18 mouse cellular contexts compared by ENCODE assay signal in the genomic region with DNA sequence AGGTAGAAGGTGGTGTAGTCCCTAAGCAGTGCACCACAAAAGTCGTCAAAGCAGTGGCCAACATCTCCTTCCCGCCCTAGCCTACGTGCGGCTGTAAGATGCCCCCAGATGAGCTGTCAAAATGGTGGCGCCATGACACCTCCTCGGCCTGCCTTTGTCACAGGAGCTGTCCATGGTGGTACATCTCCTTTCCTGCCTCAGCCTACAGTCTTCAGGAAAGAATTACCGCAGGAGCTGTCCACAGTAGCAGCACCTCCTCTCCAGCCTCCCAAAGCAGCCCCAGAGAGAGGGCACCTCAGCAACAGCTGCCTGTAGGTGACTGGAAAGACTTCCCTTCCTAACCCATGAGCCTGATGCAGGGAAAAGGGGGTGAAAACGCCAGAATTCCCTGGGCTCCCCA. TPM values are rescaled to one million over a fixed set of nuclear protein-coding genes. Genes with fewer than 3 reads are reported as not detected.
DNase-seq lines count a peak whose midpoint lies in the region; ATAC-seq and TF ChIP-seq lines count a peak whose summit lies in the region.
"Had no signal": no experiment of that assay in that cellular context is flagged by ENCODE, and none has a peak within 500 bp of the region (broad histone marks: within the 10 kb centered on the region; RNA-seq: fewer than 3 reads in every experiment).

No protein-coding gene starts in this region.

- H3K36me3 ChIP-seq in ES-E14 (ENCODE audit: control insufficient read depth, insufficient read depth, low read length, poor library complexity, severe bottlenecking): no peaks in the 10 kb centered on the region
- no peaks in the 10 kb centered on the region for H3K36me3 ChIP-seq in hindbrain, embryonic 11.5 days (ENCODE audit: control insufficient read depth, insufficient read depth, low read length)
- peaks cover 7% of the 10 kb centered on the region; the same call in 1 of the 2 replicates for H3K36me3 ChIP-seq in hindbrain, embryonic 14.5 days (replicated peaks; ENCODE audit: control insufficient read depth, insufficient read depth)

- in situ Hi-C loops in ES-E14 (cut with MboI; ENCODE audit: low sequenced_read_pairs in 2 of 2, unreplicated experiment in 2 of 2): no loop called here

- no peak overlapping the region for H3K4me2 ChIP-seq in hindbrain, embryonic 11.5 days (replicated peaks; ENCODE audit: low read depth, low read length)
- no peak overlapping the region for H3K4me2 ChIP-seq in hindbrain, embryonic 14.5 days (replicated peaks)
- H3K4me2 ChIP-seq: limb, embryonic 13.5 days had no signal

- DNase-seq in heart, adult 11 months: peak; percentile 79
- DNase-seq in heart, adult 8-10 months (ENCODE audit: low spot score): no peak
- DNase-seq in 3T3-L1 (ENCODE audit: low read depth, low spot score) (peak; percentile 51), ES-E14 (ENCODE audit: low read depth, low spot score) (peak; percentile 66)
- no peak for DNase-seq in hindbrain, embryonic 11.5 days (ENCODE audit: low spot score)
- DNase-seq in spleen, postnatal 4 days (ENCODE audit: low spot score in 2 of 2): no peak
- DNase-seq in hindbrain, embryonic 14.5 days (ENCODE audit: low spot score): no peak
- DNase-seq: heart, postnatal 10 days; kidney, postnatal 25 days; layer of hippocampus, postnatal 36 days; lung, postnatal 14 days; retina, postnatal 1 day; thymus, postnatal 25 days had no signal

- H3K9ac ChIP-seq in ES-E14 (ENCODE audit: insufficient read depth, low read depth, low read length, poor library complexity, severe bottlenecking): no peak overlapping the region
- H3K9ac ChIP-seq in hindbrain, embryonic 11.5 days (ENCODE audit: low read depth, low read length): no peak overlapping the region
- no peak overlapping the region for H3K9ac ChIP-seq in hindbrain, embryonic 14.5 days
- H3K9ac ChIP-seq: limb, embryonic 13.5 days had no signal

- H3K9me3 ChIP-seq in ES-E14 (ENCODE audit: control insufficient read depth, insufficient read depth, low read depth, low read length): no peaks in the 10 kb centered on the region
- H3K9me3 ChIP-seq in hindbrain, embryonic 11.5 days (ENCODE audit: control insufficient read depth, low read length): no peaks in the 10 kb centered on the region
- H3K9me3 ChIP-seq in hindbrain, embryonic 14.5 days (ENCODE audit: control insufficient read depth, low read length): no peaks in the 10 kb centered on the region
- H3K9me3 ChIP-seq: limb, embryonic 13.5 days had no signal

- WGBS in hindbrain, embryonic 11.5 days: 42% methylated on average over 8 of the region's 8 CpGs
- WGBS in hindbrain, embryonic 14.5 days: 46% methylated on average over 8 of the region's 8 CpGs

- peak; percentile 87 for ATAC-seq in granulocyte monocyte progenitor cell, adult 5-6 weeks (replicated peaks; ENCODE audit: poor library complexity, severe bottlenecking)
- no peak for ATAC-seq in hindbrain, embryonic 11.5 days (ENCODE audit: low FRiP score)
- ATAC-seq in hindbrain, embryonic 14.5 days (ENCODE audit: low FRiP score): no peak
- ATAC-seq: activated CD4-positive, CD25-positive, alpha-beta regulatory T cell, adult 4 months; midbrain, embryonic 16.5 days had no signal

- no peaks in the 10 kb centered on the region for H3K4me1 ChIP-seq in ES-E14 (ENCODE audit: control insufficient read depth in 2 of 2, insufficient read depth in 2 of 2, low read length in 2 of 2, poor library complexity in 1 of 2)
- 0 out of 2 replicates have a peak, but pooled peaks cover under 1% of the 10 kb centered on the region for H3K4me1 ChIP-seq in hindbrain, embryonic 11.5 days (replicated peaks; ENCODE audit: control insufficient read depth, insufficient read depth, low read length)
- 0 out of 2 replicates have a peak, but pooled peaks cover 2% of the 10 kb centered on the region for H3K4me1 ChIP-seq in hindbrain, embryonic 14.5 days (replicated peaks; ENCODE audit: control insufficient read depth, insufficient read depth, low read length)

- H3K27ac ChIP-seq in ES-E14 (ENCODE audit: insufficient read depth, low read depth, low read length, poor library complexity, severe bottlenecking): no peak overlapping the region
- H3K27ac ChIP-seq in hindbrain, embryonic 11.5 days (ENCODE audit: low read depth, low read length): no peak overlapping the region
- H3K27ac ChIP-seq in hindbrain, embryonic 14.5 days: no peak overlapping the region
- H3K27ac ChIP-seq: limb, embryonic 13.5 days had no signal

- H3K27me3 ChIP-seq in hindbrain, embryonic 11.5 days (ENCODE audit: control insufficient read depth, insufficient read depth, low read length): no peaks in the 10 kb centered on the region
- no peaks in the 10 kb centered on the region for H3K27me3 ChIP-seq in hindbrain, embryonic 14.5 days (ENCODE audit: control insufficient read depth, insufficient read depth, low read length)
- H3K27me3 ChIP-seq: limb, embryonic 13.5 days had no signal

- H3K4me3 ChIP-seq in ES-E14 (ENCODE audit: insufficient read depth in 1 of 2, low read depth in 1 of 2, low read length in 2 of 2, poor library complexity in 1 of 2, severe bottlenecking in 1 of 2): no peak overlapping the region
- no peak overlapping the region for H3K4me3 ChIP-seq in hindbrain, embryonic 11.5 days (ENCODE audit: low read depth, low read length)
- H3K4me3 ChIP-seq in hindbrain, embryonic 14.5 days (replicated peaks; ENCODE audit: low read length): no peak overlapping the region
- H3K4me3 ChIP-seq: limb, embryonic 13.5 days had no signal

TF ChIP-seq in ES-E14, 5 proteins besides CTCF, POLR2A, EP300 and RAD21:
- TF ChIP-seq ZC3H11A (IDR thresholded peaks at IDR 0.05; ENCODE audit: borderline replicate concordance, low read depth, low read length) (no peak), ZNF384 (IDR thresholded peaks at IDR 0.05; ENCODE audit: low read depth, low read length) (no peak), CHD2 (IDR thresholded peaks at IDR 0.05; ENCODE audit: low read depth, low read length) (no peak), MAFK (IDR thresholded peaks at IDR 0.05; ENCODE audit: insufficient read depth, low read depth, low read length) (no peak), HCFC1 (IDR thresholded peaks at IDR 0.05; ENCODE audit: borderline replicate concordance, insufficient read depth, low read length) (no peak)

RNA-seq across cellular contexts. Expression of gene Armc5, which starts 5.4 kb away (rescaled TPM):
- 10 to 100 TPM in 1 of 4 experiments, 1 to 10 TPM in 3; 7.0 to 10.5 (median 7.9) TPM for total RNA-seq in heart, adult 8-10 months (2022)
- total RNA-seq in ES-E14 (2012; rRNA removed): 9.3 and 11.4 TPM in 2 replicates
- total RNA-seq in granulocyte monocyte progenitor cell, adult 5-6 weeks (2014; fragmentation: Nextera tagmentation): 6.0 and 15.4 TPM in 2 replicates
- 9.3 and 9.6 TPM in 2 replicates for total RNA-seq in granulocyte monocyte progenitor cell, adult 5-6 weeks (2017)
- polyA plus RNA-seq in hindbrain, embryonic 11.5 days (2014; fragmentation: Nextera tagmentation; extraction: Ambion mirVana): 6.5 and 7.4 TPM in 2 replicates
- 9.1 and 10.7 TPM in 2 replicates for polyA plus RNA-seq in hindbrain, embryonic 14.5 days (2014; fragmentation: Nextera tagmentation; extraction: Ambion mirVana)

RNA-seq across cellular contexts. Expression of gene 9130023H24Rik, which starts 6.1 kb away (rescaled TPM):
- total RNA-seq in heart, adult 8-10 months (2022): 1 to 10 TPM; 3.0 to 4.0 (median 3.6) TPM
- total RNA-seq in ES-E14 (2012; rRNA removed): 2.1 and 2.6 TPM in 2 replicates
- 1.8 and 2.3 TPM in 2 replicates for total RNA-seq in granulocyte monocyte progenitor cell, adult 5-6 weeks (2014; fragmentation: Nextera tagmentation)
- total RNA-seq in granulocyte monocyte progenitor cell, adult 5-6 weeks (2017): 5.2 and 6.6 TPM in 2 replicates
- 12.3 and 13.3 TPM in 2 replicates for polyA plus RNA-seq in hindbrain, embryonic 11.5 days (2014; fragmentation: Nextera tagmentation; extraction: Ambion mirVana)
- polyA plus RNA-seq in hindbrain, embryonic 14.5 days (2014; fragmentation: Nextera tagmentation; extraction: Ambion mirVana): 7.4 and 8.7 TPM in 2 replicates

RNA-seq across cellular contexts. Expression of gene Tgfb1i1, which starts 14.9 kb away (rescaled TPM):
- total RNA-seq in heart, adult 8-10 months (2022): 10 to 100 TPM; 13.5 to 15.7 (median 14.6) TPM
- 5.1 and 10.5 TPM in 2 replicates for total RNA-seq in ES-E14 (2012; rRNA removed)
- 0.06 and 1.2 TPM in 2 replicates for total RNA-seq in granulocyte monocyte progenitor cell, adult 5-6 weeks (2014; fragmentation: Nextera tagmentation)
- total RNA-seq in granulocyte monocyte progenitor cell, adult 5-6 weeks (2017): not detected in 2 replicates
- polyA plus RNA-seq in hindbrain, embryonic 11.5 days (2014; fragmentation: Nextera tagmentation; extraction: Ambion mirVana): 33.0 and 40.9 TPM in 2 replicates
- 23.5 and 27.8 TPM in 2 replicates for polyA plus RNA-seq in hindbrain, embryonic 14.5 days (2014; fragmentation: Nextera tagmentation; extraction: Ambion mirVana)

RNA-seq across cellular contexts. Expression of gene Cox6a2, which starts 25.6 kb away (rescaled TPM):
- 1,000 to 10,000 TPM; 2,334 to 3,880 (median 3,044) TPM for total RNA-seq in heart, adult 8-10 months (2022)
- total RNA-seq in ES-E14 (2012; rRNA removed): 0.36 TPM in 1 of 2 replicates, not detected in the other
- total RNA-seq in granulocyte monocyte progenitor cell, adult 5-6 weeks (2014; fragmentation: Nextera tagmentation): 7.4 TPM in 1 of 2 replicates, not detected in the other
- 0.34 and 1.1 TPM in 2 replicates for total RNA-seq in granulocyte monocyte progenitor cell, adult 5-6 weeks (2017)
- 0.36 and 0.54 TPM in 2 replicates for polyA plus RNA-seq in hindbrain, embryonic 11.5 days (2014; fragmentation: Nextera tagmentation; extraction: Ambion mirVana)
- polyA plus RNA-seq in hindbrain, embryonic 14.5 days (2014; fragmentation: Nextera tagmentation; extraction: Ambion mirVana): not detected in 2 replicates
- polyA plus RNA-seq: activated CD4-positive, CD25-positive, alpha-beta regulatory T cell, adult 4 months had no signal

RNA-seq across cellular contexts. Expression of gene Slc5a2, which starts 33.7 kb away (rescaled TPM):
- total RNA-seq in heart, adult 8-10 months (2022): not detected
- total RNA-seq in ES-E14 (2012; rRNA removed): 0.49 and 0.53 TPM in 2 replicates
- total RNA-seq in granulocyte monocyte progenitor cell, adult 5-6 weeks (2014; fragmentation: Nextera tagmentation): not detected in 2 replicates
- total RNA-seq in granulocyte monocyte progenitor cell, adult 5-6 weeks (2017): not detected in 2 replicates
- polyA plus RNA-seq in hindbrain, embryonic 11.5 days (2014; fragmentation: Nextera tagmentation; extraction: Ambion mirVana): 0.25 TPM in 1 of 2 replicates, not detected in the other
- polyA plus RNA-seq in hindbrain, embryonic 14.5 days (2014; fragmentation: Nextera tagmentation; extraction: Ambion mirVana): 0.23 TPM in 1 of 2 replicates, not detected in the other
- total RNA-seq: heart, postnatal 10 days; layer of hippocampus, postnatal 36 days had no signal
- polyA plus RNA-seq: activated CD4-positive, CD25-positive, alpha-beta regulatory T cell, adult 4 months; midbrain, embryonic 16.5 days; neural tube, embryonic 14.5 days had no signal

Comparison
In these comparisons a context has a peak if more than half of its experiments do, and no peak if none do; other contexts are left out.
1. DNase-seq: peak in heart, adult 11 months (single experiment), 3T3-L1 (single experiment) and ES-E14 (single experiment); none in heart, adult 8-10 months (single experiment), hindbrain, embryonic 11.5 days (single experiment), spleen, postnatal 4 days (0 of 2) and hindbrain, embryonic 14.5 days (single experiment).